Mouse (Mus musculus) heart, embryonic 16.5 days (tissue): ENCODE measurements around the gene Pigo. TPM values are rescaled to one million over a fixed set of nuclear protein-coding genes. Genes with fewer than 3 reads are reported as not detected.

ENCODE experiments used
- ATAC-seq: fragments of 200-750 bp; cut with Nextera tagmentation; replicated peaks from 2 replicates; pipeline ENCODE4 v1.8.0; 2017; ENCODE audit warnings: moderate number of reproducible peaks; ENCODE audit not compliant: insufficient read depth, low FRiP score; ENCODE audit errors: extremely low read depth
- H3K27ac ChIP-seq: fragments of 300-500 bp; sonication (generic); 2 replicates; pipeline ENCODE4 v1.5.1; 2014; ENCODE audit warnings: mild to moderate bottlenecking, low read length, control low read depth, moderate library complexity
- H3K27me3 ChIP-seq: fragments of 300-500 bp; sonication (generic); 2 replicates; pipeline ENCODE4 v1.6.1; 2014; ENCODE audit warnings: low read length, mixed read lengths; ENCODE audit not compliant: control insufficient read depth, insufficient read depth
- H3K36me3 ChIP-seq: fragments of 300-500 bp; sonication (generic); 2 replicates; pipeline ENCODE4 v1.6.1; 2014; ENCODE audit not compliant: control insufficient read depth, insufficient read depth
- H3K4me1 ChIP-seq: fragments of 300-500 bp; sonication (generic); 2 replicates; pipeline ENCODE4 v1.6.1; 2014; ENCODE audit warnings: low read length, mixed read lengths; ENCODE audit not compliant: control insufficient read depth, insufficient read depth
- H3K4me2 ChIP-seq: fragments of 300-500 bp; sonication (generic); 2 replicates; pipeline ENCODE4 v1.6.1; 2014; ENCODE audit warnings: low read depth, mild to moderate bottlenecking, control low read depth, low read length
- H3K4me3 ChIP-seq: fragments of 300-500 bp; sonication (generic); 2 replicates; pipeline ENCODE4 v1.5.1; 2014; ENCODE audit warnings: mild to moderate bottlenecking, control low read depth, low read length
- H3K9ac ChIP-seq: fragments of 300-500 bp; sonication (generic); 2 replicates; pipeline ENCODE4 v1.6.1; 2014; ENCODE audit warnings: low read length, control low read depth
- H3K9me3 ChIP-seq: fragments of 300-500 bp; sonication (generic); replicated peaks from 2 replicates; pipeline ENCODE4 v1.6.1; 2016; ENCODE audit warnings: low read length; ENCODE audit not compliant: control insufficient read depth
- WGBS: fragments of 180-500 bp; shearing (Covaris S2); extraction: QIAGEN DNeasy Blood & Tissue Kit; methylation state at CpG from one replicate; pipeline ENCODE4 v1.1.7; 2014; 5-methylcytosine and 5-hydroxymethylcytosine counted together
- polyA plus RNA-seq: library from polyadenylated mRNA; unstranded; fragments of >200 nt; fragmentation: Nextera tagmentation; extraction: Ambion mirVana; gene quantifications from 2 replicates; pipeline ENCODE4 v1.2.1, GENCODE M21; 2015

Pigo gene
- polyA plus RNA-seq: 15.8 and 17.8 TPM in 2 replicates

- Histone ChIP-seq H3K36me3 (peaks cover 42% of the 10 kb centered on the region), H3K4me3 (peak within 1 kb of the TSS; percentile 81), H3K4me2 (peak within 1 kb of the TSS; percentile 95), H3K27ac (peak within 1 kb of the TSS; percentile 93), H3K27me3 (no peaks in the 10 kb centered on the region), H3K9me3 (no peaks in the 10 kb centered on the region), H3K9ac (peak within 1 kb of the TSS; percentile 80), H3K4me1 (peaks cover 14% of the 10 kb centered on the region)
- ATAC-seq: peak; percentile 87
- WGBS: 6% methylated on average over 42 of the region's 42 CpGs
Observed at GRCm38 (mm10) chr4:43025084-43025960, at the start of gene Pigo. TSS of gene Pigo (minus strand) at chr4:43025819.

- no peaks in the 10 kb centered on the region for H3K36me3 ChIP-seq
- H3K4me1 ChIP-seq: no peaks in the 10 kb centered on the region
- H3K9me3 ChIP-seq: no peaks in the 10 kb centered on the region
- H3K27ac ChIP-seq: no peak overlapping the region
- H3K27me3 ChIP-seq: no peaks in the 10 kb centered on the region
- no peak overlapping the region for H3K4me2 ChIP-seq
- no peak overlapping the region for H3K9ac ChIP-seq
- no peak for ATAC-seq
- H3K4me3 ChIP-seq: no peak overlapping the region
Observed at GRCm38 (mm10) chr4:43074923-43075322, 49.3 kb upstream of the Pigo start.

DNA sequence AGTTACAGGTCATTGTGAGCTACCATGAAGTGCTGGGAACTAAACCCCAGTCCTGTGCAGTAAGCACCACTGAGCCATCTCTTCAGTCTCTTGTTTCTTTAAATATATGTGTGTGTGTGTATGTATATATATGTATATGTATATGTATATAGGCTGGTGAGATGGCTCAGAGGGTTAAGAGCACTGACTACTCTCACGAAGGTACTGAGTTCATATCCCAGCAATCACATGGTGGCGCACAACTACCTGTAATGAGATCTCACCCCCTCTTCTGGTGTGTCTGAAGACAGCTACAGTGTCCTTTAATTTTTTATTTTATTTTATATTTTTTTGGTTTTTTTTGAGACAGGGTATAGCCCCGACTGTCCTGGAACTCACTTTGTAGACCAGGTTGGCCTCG, 39.9 kb upstream of the Pigo start:
- H3K9me3 ChIP-seq: no peaks in the 10 kb centered on the region
- H3K4me3 ChIP-seq: no peak overlapping the region
- H3K36me3 ChIP-seq: no peaks in the 10 kb centered on the region
- ATAC-seq: no peak
- no peak overlapping the region for H3K9ac ChIP-seq
- no peaks in the 10 kb centered on the region for H3K27me3 ChIP-seq
- WGBS: 94% methylated on average over 4 of the region's 4 CpGs
- H3K27ac ChIP-seq: no peak overlapping the region
- H3K4me1 ChIP-seq: peaks cover 8% of the 10 kb centered on the region
- no peak overlapping the region for H3K4me2 ChIP-seq

- peak overlapping the region; percentile 73 for H3K4me2 ChIP-seq
- no peaks in the 10 kb centered on the region for H3K9me3 ChIP-seq
- no peaks in the 10 kb centered on the region for H3K27me3 ChIP-seq
- no peak overlapping the region for H3K27ac ChIP-seq
- peak overlapping the region; percentile 74 for H3K4me3 ChIP-seq
- 45% methylated on average over 3 of the region's 3 CpGs for WGBS
- H3K9ac ChIP-seq: no peak overlapping the region
- no peak for ATAC-seq
- peaks cover 12% of the 10 kb centered on the region for H3K4me1 ChIP-seq
- no peaks in the 10 kb centered on the region for H3K36me3 ChIP-seq
Observed at GRCm38 (mm10) chr4:43060286-43060685, 34.7 kb upstream of the Pigo start.

- 40% methylated on average over 3 of the region's 3 CpGs for WGBS
- peaks cover 12% of the 10 kb centered on the region for H3K4me1 ChIP-seq
- no peaks in the 10 kb centered on the region for H3K36me3 ChIP-seq
- no peaks in the 10 kb centered on the region for H3K27me3 ChIP-seq
- no peak overlapping the region; the same call in 1 of the 2 replicates for H3K9ac ChIP-seq
- peak overlapping the region; percentile 9; the same call in 1 of the 2 replicates for H3K27ac ChIP-seq
- peak overlapping the region; percentile 73 for H3K4me2 ChIP-seq
- H3K9me3 ChIP-seq: no peaks in the 10 kb centered on the region
- ATAC-seq: no peak
- H3K4me3 ChIP-seq: peak overlapping the region; percentile 74
Observed at GRCm38 (mm10) chr4:43059697-43060096, 34.1 kb upstream of the Pigo start.

GRCm38 (mm10) chr4:43058753-43059654, 33.4 kb upstream of the Pigo start, which contains the start of gene Unc13b:
TSS of gene Unc13b (plus strand) at chr4:43058953.
- H3K4me1 ChIP-seq: peaks cover 12% of the 10 kb centered on the region
- WGBS: under 1% methylated on average over 86 of the region's 90 CpGs
- H3K4me2 ChIP-seq: peak within 1 kb of the TSS; percentile 73
- peak; percentile 97 for ATAC-seq
- H3K36me3 ChIP-seq: no peaks in the 10 kb centered on the region
- H3K9me3 ChIP-seq: no peaks in the 10 kb centered on the region
- no peaks in the 10 kb centered on the region for H3K27me3 ChIP-seq
- H3K27ac ChIP-seq: peak within 1 kb of the TSS; percentile 84
- peak within 1 kb of the TSS; percentile 82 for H3K9ac ChIP-seq
- H3K4me3 ChIP-seq: peak within 1 kb of the TSS; percentile 74

DNA sequence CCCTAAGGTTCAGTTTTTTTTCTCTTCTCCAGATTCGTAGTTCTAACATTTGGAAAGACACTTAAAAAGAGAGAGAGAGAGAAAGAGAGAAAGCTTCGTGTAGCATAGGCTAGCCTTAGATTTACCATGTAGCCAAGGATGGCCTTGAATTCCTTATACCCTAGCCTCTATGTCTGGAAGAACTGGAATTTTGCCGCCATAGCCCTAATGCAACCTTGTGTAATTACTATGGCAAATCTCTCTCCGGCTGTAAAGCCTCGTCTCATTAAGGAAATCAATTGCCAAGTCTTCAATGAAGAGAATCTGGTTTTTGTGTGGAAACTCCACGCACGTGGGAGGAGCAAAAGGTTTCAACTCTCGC, 32.8 kb upstream of the Pigo start:
- no peak overlapping the region for H3K9ac ChIP-seq
- peak overlapping the region; percentile 74 for H3K4me3 ChIP-seq
- ATAC-seq: no peak
- H3K9me3 ChIP-seq: no peaks in the 10 kb centered on the region
- H3K36me3 ChIP-seq: no peaks in the 10 kb centered on the region
- H3K4me1 ChIP-seq: peaks cover 12% of the 10 kb centered on the region
- WGBS: 26% methylated on average over 8 of the region's 8 CpGs
- H3K27ac ChIP-seq: no peak overlapping the region
- H3K27me3 ChIP-seq: no peaks in the 10 kb centered on the region
- H3K4me2 ChIP-seq: peak overlapping the region; percentile 73

DNA sequence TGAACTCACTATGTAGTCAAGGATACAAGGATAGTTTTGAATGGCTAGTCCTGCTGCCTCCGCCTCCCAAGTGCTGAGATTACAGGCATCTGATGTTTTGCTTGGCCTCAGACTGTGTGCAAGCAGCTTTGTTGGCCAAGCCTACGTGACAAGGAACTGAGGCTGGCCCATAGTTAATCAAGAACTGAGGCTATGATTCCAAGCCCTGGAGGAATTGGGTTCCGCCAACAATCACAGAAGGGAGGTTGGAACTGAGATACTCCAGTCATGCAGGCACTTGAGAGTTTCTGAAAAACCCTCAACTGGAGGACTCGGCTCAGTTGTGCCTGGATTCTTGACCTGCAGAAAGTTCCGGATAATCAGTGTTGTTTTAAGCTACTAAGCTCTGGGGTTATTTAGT, 32.0 kb upstream of the Pigo start:
- no peak overlapping the region for H3K27ac ChIP-seq
- H3K9me3 ChIP-seq: no peaks in the 10 kb centered on the region
- H3K9ac ChIP-seq: no peak overlapping the region
- no peak overlapping the region for H3K4me2 ChIP-seq
- no peak for ATAC-seq
- H3K4me3 ChIP-seq: no peak overlapping the region
- H3K27me3 ChIP-seq: no peaks in the 10 kb centered on the region
- 74% methylated on average over 5 of the region's 5 CpGs for WGBS
- no peaks in the 10 kb centered on the region for H3K36me3 ChIP-seq
- H3K4me1 ChIP-seq: peaks cover 12% of the 10 kb centered on the region
